Mouse (Mus musculus) embryonic facial prominence, embryonic 11.5 days (tissue): ENCODE data around the gene Fgfr2. TPM values are rescaled to one million over a fixed set of nuclear protein-coding genes. Genes with fewer than 3 reads are reported as not detected.

Experiments used
- ATAC-seq: fragments of 200-750 bp; cut with Nextera tagmentation; replicated peaks from 2 replicates; pipeline ENCODE4 v1.8.0; 2017; ENCODE audit warnings: low read depth; ENCODE audit not compliant: insufficient number of reproducible peaks, low FRiP score, low TSS enrichment
- DNase-seq: peaks from one replicate; pipeline ENCODE4 v3.0.0-alpha.2; 2015; ENCODE audit warnings: low spot score
- H3K27ac ChIP-seq: fragments of 300-500 bp; sonication (generic); replicated peaks from 2 replicates; pipeline ENCODE4 v1.5.1; 2014; ENCODE audit warnings: mild to moderate bottlenecking, low read depth, low read length, control low read depth
- H3K27me3 ChIP-seq: fragments of 300-500 bp; sonication (generic); 2 replicates; pipeline ENCODE4 v1.6.1; 2014; ENCODE audit warnings: mild to moderate bottlenecking, low read length, moderate library complexity, mixed read lengths; ENCODE audit not compliant: control insufficient read depth, insufficient read depth
- H3K36me3 ChIP-seq: fragments of 300-500 bp; sonication (generic); replicated peaks from 2 replicates; pipeline ENCODE4 v1.6.1; 2014; ENCODE audit warnings: low read depth, mild to moderate bottlenecking, low read length, moderate library complexity, mixed read lengths; ENCODE audit not compliant: control insufficient read depth, insufficient read depth
- H3K4me1 ChIP-seq: fragments of 300-500 bp; sonication (generic); 2 replicates; pipeline ENCODE4 v1.6.1; 2014; ENCODE audit warnings: low read length, mixed read lengths; ENCODE audit not compliant: control insufficient read depth, insufficient read depth
- H3K4me2 ChIP-seq: fragments of 300-500 bp; sonication (generic); 2 replicates; pipeline ENCODE4 v1.6.1; 2014; ENCODE audit warnings: low read depth, mild to moderate bottlenecking, control low read depth, low read length, moderate library complexity
- H3K4me3 ChIP-seq: fragments of 300-500 bp; sonication (generic); 2 replicates; pipeline ENCODE4 v1.5.1; 2014; ENCODE audit warnings: low read depth, low read length, control low read depth
- H3K9ac ChIP-seq: fragments of 300-500 bp; sonication (generic); replicated peaks from 2 replicates; pipeline ENCODE4 v1.6.1; 2014; ENCODE audit warnings: mild to moderate bottlenecking, control low read depth, low read length
- H3K9me3 ChIP-seq: fragments of 300-500 bp; sonication (generic); replicated peaks from 2 replicates; pipeline ENCODE4 v1.6.1; 2016; ENCODE audit warnings: mild to moderate bottlenecking, low read length, inconsistent platforms, mixed read lengths; ENCODE audit not compliant: control insufficient read depth
- WGBS: fragments of 180-500 bp; shearing (Covaris S2); extraction: QIAGEN DNeasy Blood & Tissue Kit; methylation state at CpG from one replicate; pipeline ENCODE4 v1.1.7; 2014; 5-methylcytosine and 5-hydroxymethylcytosine counted together
- polyA plus RNA-seq: library from polyadenylated mRNA; unstranded; fragments of >200 nt; fragmentation: Nextera tagmentation; extraction: Ambion mirVana; gene quantifications from 2 replicates; pipeline ENCODE4 v1.2.1, GENCODE M21; 2014

Fgfr2 gene
- polyA plus RNA-seq, 1 experiment from 2014 or later, result 75.6 TPM

GRCm38 (mm10) chr7:132882343-132882742 lies 240.8 kb downstream of the Fgfr2 start:
- no peak overlapping the region for H3K9ac ChIP-seq
- DNase-seq, result peak; percentile 27
- 70% methylated on average over 2 of the region's 2 CpGs for WGBS

GRCm38 (mm10) chr7:132880276-132880675 lies 242.9 kb downstream of the Fgfr2 start:
- no peak for DNase-seq
- H3K27me3 ChIP-seq, result no peaks in the 10 kb centered on the region
- H3K4me3 ChIP-seq, result no peak overlapping the region
- no peak for ATAC-seq
- no peak overlapping the region for H3K27ac ChIP-seq
- H3K4me1 ChIP-seq, result no peaks in the 10 kb centered on the region
- H3K4me2 ChIP-seq, result no peak overlapping the region
- H3K9ac ChIP-seq, result no peak overlapping the region
- H3K9me3 ChIP-seq, result no peaks in the 10 kb centered on the region
- H3K36me3 ChIP-seq, result peaks cover 10% of the 10 kb centered on the region
- WGBS, result 86% methylated on average over 1 of the region's 1 CpGs

More at GRCm38 (mm10) chr7:132882343-132882742, 240.8 kb downstream of the Fgfr2 start:
- Histone ChIP-seq H3K9me3 (no peaks in the 10 kb centered on the region), H3K4me2 (no peak overlapping the region), H3K27ac (no peak overlapping the region), H3K4me1 (no peaks in the 10 kb centered on the region), H3K27me3 (no peaks in the 10 kb centered on the region), H3K4me3 (no peak overlapping the region), H3K36me3 (peaks cover 7% of the 10 kb centered on the region)
- no peak for ATAC-seq

GRCm38 (mm10) chr7:132875391-132876086 lies 247.6 kb downstream of the Fgfr2 start:
- H3K4me1 ChIP-seq, result no peaks in the 10 kb centered on the region
- ATAC-seq (no peak), DNase-seq (no peak)
- H3K9ac ChIP-seq, result no peak overlapping the region
- no peaks in the 10 kb centered on the region for H3K9me3 ChIP-seq
- peaks cover 6% of the 10 kb centered on the region for H3K36me3 ChIP-seq
- 83% methylated on average over 2 of the region's 2 CpGs for WGBS
- no peak overlapping the region for H3K27ac ChIP-seq
- H3K27me3 ChIP-seq, result no peaks in the 10 kb centered on the region
- no peak overlapping the region for H3K4me2 ChIP-seq
- no peak overlapping the region for H3K4me3 ChIP-seq

- Histone ChIP-seq H3K36me3 (peaks cover 9% of the 10 kb centered on the region; the same call in 1 of the 2 replicates), H3K9me3 (no peaks in the 10 kb centered on the region)
These were observed 250.1 kb downstream of the Fgfr2 start for GRCm38 (mm10) chr7:132873043-132873442.

GRCm38 (mm10) chr7:132866316-132866715 lies 256.8 kb downstream of the Fgfr2 start:
- no peaks in the 10 kb centered on the region for H3K9me3 ChIP-seq
- peaks cover 5% of the 10 kb centered on the region; the same call in 1 of the 2 replicates for H3K36me3 ChIP-seq
- no peak overlapping the region for H3K4me3 ChIP-seq
- no peaks in the 10 kb centered on the region for H3K4me1 ChIP-seq
- no peak overlapping the region for H3K4me2 ChIP-seq
- DNase-seq (no peak), ATAC-seq (no peak)
- H3K9ac ChIP-seq, result no peak overlapping the region
- H3K27ac ChIP-seq, result no peak overlapping the region
- H3K27me3 ChIP-seq, result no peaks in the 10 kb centered on the region
- 91% methylated on average over 9 of the region's 9 CpGs for WGBS

More at GRCm38 (mm10) chr7:132873043-132873442, 250.1 kb downstream of the Fgfr2 start:
- no peak overlapping the region for H3K9ac ChIP-seq
- ATAC-seq (no peak), DNase-seq (no peak)
- WGBS, result 88% methylated on average over 2 of the region's 2 CpGs
- no peak overlapping the region for H3K4me2 ChIP-seq
- no peaks in the 10 kb centered on the region for H3K27me3 ChIP-seq
- no peak overlapping the region for H3K4me3 ChIP-seq
- H3K27ac ChIP-seq, result no peak overlapping the region
- H3K4me1 ChIP-seq, result no peaks in the 10 kb centered on the region

GRCm38 (mm10) chr7:132859042-132859958 lies 263.9 kb downstream of the Fgfr2 start, which contains the start of gene Abraxas2:
Abraxas2 (plus strand) TSS chr7:132859225.
- Histone ChIP-seq H3K27me3 (no peaks in the 10 kb centered on the region), H3K27ac (peak within 1 kb of the TSS; percentile 17; the same call in 1 of the 2 replicates), H3K36me3 (no peaks in the 10 kb centered on the region), H3K9me3 (no peaks in the 10 kb centered on the region), H3K4me1 (no peaks in the 10 kb centered on the region), H3K4me2 (peak within 1 kb of the TSS; percentile 55), H3K9ac (peak within 1 kb of the TSS; percentile 92), H3K4me3 (peak within 1 kb of the TSS; percentile 92)
- ATAC-seq, result peak; percentile 89
- under 1% methylated on average over 51 of the region's 53 CpGs for WGBS
- DNase-seq, result peak; percentile 94

- no peaks in the 10 kb centered on the region for H3K36me3 ChIP-seq
- H3K9ac ChIP-seq, result no peak overlapping the region
- WGBS, result 63% methylated on average over 5 of the region's 5 CpGs
- no peak overlapping the region for H3K4me3 ChIP-seq
- H3K9me3 ChIP-seq, result no peaks in the 10 kb centered on the region
- H3K27ac ChIP-seq, result no peak overlapping the region
- no peaks in the 10 kb centered on the region for H3K27me3 ChIP-seq
- DNase-seq (no peak), ATAC-seq (no peak)
- no peak overlapping the region for H3K4me2 ChIP-seq
- no peaks in the 10 kb centered on the region for H3K4me1 ChIP-seq
These were observed 265.0 kb downstream of the Fgfr2 start for GRCm38 (mm10) chr7:132858043-132858608.
